Mouse (Mus musculus): Measurements from ENCODE around the gene Gm4969.

DNA sequence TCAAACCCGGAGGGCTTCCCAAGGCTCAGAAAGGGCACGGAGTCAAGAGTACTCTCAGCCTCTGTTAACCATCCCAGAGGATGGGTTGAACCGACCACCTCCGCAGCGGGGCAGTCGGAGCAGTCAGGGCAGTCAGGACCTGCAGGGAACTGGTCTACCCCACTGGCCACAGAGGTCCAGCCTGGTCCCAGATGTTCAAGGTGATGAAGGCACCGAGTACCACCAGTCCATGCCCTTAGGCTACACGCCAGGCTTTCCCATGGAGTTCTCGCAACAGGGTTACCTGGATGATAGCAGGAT, 63.4 kb downstream of the Gm4969 start:
- no peak for TF ChIP-seq CTCF (IDR thresholded peaks at IDR 0.05; ENCODE audit: control insufficient read depth, insufficient read depth, insufficient replicate concordance, low read depth, low read length)
- TF ChIP-seq POLR2A (IDR thresholded peaks at IDR 0.05; ENCODE audit: control insufficient read depth, low read depth, low read length): no peak
